Mouse (Mus musculus) heart, adult 8-10 months (tissue): ENCODE measurements at regions not wholly inside any gene's neighbourhood (a gene's known extent, or its start where the extent isn't known, plus 50 kb on each side); places are given as distances from the start of the nearest gene placed in this dataset.

ENCODE experiments used
- DNase-seq: peaks from one replicate; pipeline ENCODE4 v3.0.0; 2022; ENCODE audit warnings: low spot score

DNA sequence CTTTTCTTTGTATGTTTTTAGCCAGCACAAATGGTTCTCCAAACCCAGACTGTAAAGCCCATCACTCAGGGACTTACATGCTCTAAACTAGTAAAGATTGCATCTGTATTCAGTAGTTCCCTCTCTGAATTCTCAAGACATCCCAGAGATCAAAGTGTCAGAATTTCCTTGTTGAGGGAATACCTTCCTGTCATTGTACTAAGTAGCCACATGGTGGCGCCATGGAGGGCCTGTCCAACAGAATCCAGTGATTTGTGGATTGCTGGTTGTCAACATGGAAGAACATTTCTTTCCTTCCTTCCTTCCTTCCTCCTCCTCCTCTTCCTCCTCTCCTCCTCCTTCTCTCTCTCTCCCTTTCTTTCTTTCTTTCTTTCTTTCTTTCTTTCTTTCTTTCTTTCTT lies 93.6 kb upstream of the Trpm1 start:
- no peak for DNase-seq

- DNase-seq, result no peak
Observed at GRCm38 (mm10) chr7:64058282-64058872, 95.3 kb upstream of the Trpm1 start.

DNA sequence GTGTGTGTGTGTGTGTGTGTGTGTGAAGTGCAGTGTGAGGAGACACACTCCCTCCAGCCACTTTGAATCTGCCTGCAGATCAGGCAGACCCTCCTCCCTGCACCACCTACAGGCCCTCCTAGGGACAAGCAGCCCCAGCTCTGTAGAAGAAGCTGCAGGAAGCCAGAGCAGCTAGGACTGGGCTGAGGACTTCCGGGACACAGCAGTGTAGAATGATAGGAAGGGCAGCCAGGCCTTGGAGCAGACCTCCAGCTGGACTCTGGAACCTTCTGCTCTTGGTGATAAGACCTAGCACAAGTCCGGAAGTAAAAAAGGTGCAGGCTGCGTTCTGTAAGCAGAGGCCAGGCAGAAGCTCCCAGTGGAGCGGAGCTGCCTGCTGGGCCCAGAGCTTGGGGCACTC lies 95.8 kb upstream of the Trpm1 start:
- DNase-seq, result no peak

GRCm38 (mm10) chr7:64056498-64056897 lies 97.1 kb upstream of the Trpm1 start:
- DNase-seq, result no peak

GRCm38 (mm10) chr7:64054996-64055395 lies 98.6 kb upstream of the Trpm1 start:
- no peak for DNase-seq

GRCm38 (mm10) chr7:64053766-64054165 lies 99.9 kb upstream of the Trpm1 start:
- DNase-seq, result no peak

- no peak for DNase-seq
Observed at GRCm38 (mm10) chr7:64052400-64052799, 101.2 kb upstream of the Trpm1 start.

GRCm38 (mm10) chr7:64050826-64051401 lies 102.7 kb upstream of the Trpm1 start:
- no peak for DNase-seq

DNA sequence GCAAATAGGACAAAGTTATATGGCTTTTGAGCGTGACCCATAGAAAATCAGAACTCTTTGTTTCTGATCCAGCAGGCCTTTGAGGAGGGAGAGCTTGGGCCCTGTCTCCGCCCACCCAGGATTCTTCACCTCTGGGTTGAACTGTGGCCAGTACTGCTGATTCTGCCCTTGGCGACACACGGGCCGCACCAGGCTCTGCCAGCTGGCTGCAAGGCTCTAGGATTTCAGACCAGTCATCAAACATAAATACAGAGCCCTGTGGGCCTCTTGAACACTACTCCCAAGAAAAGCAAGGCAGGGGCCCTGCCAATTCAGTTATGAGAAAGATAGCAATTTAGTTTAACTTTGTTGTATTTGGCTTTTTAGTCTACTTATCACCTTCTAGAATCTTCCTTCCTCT lies 103.4 kb upstream of the Trpm1 start:
- DNase-seq, result peak; percentile 57

DNA sequence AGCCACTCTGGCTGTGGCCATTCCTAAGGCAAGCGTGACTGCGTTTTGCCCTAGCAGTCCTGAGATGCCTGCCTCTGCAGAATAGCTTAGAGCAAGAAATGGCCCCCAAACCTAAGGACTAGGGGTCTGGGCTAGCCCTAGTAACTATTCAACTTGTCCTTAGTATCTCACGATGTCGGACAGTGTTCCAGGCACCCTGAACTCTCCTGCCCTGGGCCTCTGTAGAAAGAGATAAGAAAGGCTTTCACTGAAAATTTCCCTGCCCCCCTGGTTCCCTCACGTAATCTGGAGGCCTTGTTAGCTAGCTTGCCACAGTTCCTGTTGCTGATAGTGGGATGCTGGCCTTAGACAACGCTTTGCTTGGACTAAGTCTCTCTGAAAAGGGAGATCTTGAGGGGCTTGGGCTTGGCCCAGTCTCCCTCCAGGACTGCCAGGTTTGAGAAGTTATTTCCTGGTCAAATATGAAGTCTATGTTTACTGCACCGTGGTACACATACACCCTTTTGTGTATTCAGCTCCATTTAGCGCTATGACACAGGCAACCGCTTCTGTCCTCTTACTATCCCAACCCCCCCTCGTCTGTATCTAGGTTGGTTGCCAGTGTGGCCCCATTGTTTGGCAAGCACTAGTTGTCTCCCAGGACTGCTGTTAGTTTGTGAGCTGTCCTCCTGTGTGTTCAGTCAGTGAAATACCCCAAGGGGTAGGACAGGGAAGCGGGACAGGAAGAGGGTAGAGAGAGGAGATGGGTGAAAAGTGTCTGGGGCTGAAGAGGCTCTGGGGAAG lies 104.3 kb upstream of the Trpm1 start:
- no peak for DNase-seq

DNA sequence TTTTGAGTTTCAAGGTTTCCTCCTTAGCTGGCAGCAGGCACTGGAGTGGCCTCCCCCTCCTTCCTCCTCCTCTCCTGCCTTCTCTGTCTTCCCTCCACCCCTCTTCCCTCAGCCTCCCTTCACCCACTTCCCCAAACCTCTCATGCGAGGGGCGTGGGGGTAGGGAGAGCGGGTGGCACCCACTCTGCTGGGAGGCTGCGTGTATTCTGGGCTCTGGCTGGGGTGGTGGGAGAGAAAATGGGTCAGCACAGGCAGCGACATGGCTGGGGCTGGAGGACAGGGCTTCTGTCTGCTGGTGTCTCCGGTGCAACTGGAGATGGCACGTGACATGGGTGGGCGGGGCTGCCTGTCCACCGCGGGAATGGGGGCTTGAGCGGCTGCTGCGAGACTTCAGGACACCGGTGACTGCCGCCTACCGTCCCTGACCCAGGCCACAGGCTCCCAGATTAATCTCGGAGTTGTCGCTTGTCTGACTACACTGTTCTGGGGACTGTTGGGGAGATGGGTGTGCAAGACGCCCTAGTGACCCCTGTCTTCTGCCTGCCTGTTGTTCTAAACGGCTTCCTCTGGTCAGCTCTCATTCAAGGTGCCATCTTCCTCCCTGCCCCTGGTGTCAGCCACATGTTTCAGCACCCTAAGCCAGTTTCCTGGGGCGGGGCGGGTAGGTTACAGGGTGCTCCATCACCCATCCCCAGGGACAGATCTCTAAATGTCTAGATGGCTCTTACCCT lies 105.0 kb upstream of the Trpm1 start:
- DNase-seq, result no peak

DNA sequence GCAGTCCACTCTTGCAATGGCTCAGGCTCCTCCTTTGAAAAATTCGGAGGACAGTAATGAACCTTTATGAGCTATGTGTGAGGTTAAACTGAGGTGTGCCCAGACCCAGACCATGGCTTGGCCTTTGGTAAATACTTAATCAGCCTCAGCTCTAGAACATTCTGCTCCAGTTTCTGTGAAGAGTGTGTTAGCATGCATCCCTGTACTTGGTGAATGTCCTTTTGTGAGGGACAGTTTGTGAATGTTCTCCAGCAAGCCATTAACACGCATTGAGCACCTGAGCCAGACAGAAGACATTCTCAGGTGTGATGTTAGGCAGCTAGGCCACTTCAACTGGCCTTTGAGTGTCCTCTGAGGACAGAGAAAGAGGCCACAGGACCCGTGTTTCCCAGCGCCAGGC lies 105.8 kb upstream of the Trpm1 start:
- DNase-seq, result no peak

DNA sequence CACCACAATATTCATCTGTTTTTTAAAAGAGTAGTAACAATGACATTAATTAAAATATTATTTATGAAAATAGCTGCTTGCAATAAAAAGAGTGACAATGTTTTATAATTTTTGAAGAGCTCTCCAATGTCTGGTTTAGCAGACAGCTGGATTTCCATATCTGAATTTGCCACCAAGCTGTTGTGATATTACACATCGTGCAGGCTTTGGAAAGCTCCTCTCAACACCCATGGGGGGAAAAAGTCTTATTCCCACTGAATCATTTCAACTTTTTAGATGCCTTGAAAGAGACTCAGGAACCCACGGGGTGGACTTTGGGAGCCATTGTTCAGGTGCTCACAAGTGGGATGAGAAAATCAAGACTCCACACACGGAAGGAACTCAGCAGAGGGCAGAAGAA lies 106.6 kb upstream of the Klf13 start:
- DNase-seq, result no peak

DNA sequence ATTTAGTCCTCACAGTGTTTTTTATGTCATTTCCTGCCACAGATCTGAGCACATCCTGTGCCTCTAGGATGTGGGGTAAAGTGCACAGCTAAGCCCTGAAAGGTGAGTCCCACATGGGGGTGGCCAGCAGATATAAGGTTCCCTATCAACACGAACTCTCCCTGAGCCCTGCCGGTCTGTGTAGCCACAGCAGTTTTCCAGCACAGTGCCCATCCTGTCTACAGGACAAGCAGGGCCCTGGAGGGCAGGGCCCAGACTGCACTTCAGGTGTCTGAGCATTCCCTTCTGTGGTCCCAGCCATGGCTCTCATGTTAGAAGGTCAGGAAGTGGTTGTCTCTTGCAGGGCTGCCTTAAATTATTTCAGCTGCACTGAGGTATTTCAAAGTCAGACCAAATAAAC lies 104.3 kb upstream of the Klf13 start:
- DNase-seq, result no peak

DNA sequence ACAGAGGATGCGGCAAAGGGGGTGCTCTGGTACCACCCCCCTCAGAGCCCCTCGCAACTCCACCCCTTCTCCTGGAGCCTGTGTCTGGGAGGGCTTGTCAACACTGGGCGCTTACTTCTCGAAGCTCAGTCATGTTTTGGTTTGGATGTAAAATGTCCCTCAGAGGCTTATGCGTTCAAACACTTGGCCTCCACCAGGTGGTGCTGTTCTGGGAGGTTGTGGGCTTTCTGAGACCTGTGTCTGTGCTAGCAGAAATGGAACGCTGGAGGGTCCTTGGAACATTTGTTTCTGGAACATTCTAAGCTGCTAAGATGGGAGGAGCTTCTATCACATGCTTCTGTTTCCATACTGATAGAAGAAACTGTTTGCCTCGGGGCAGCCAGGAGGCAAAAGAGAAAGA lies 102.6 kb upstream of the Klf13 start:
- DNase-seq, result no peak

DNA sequence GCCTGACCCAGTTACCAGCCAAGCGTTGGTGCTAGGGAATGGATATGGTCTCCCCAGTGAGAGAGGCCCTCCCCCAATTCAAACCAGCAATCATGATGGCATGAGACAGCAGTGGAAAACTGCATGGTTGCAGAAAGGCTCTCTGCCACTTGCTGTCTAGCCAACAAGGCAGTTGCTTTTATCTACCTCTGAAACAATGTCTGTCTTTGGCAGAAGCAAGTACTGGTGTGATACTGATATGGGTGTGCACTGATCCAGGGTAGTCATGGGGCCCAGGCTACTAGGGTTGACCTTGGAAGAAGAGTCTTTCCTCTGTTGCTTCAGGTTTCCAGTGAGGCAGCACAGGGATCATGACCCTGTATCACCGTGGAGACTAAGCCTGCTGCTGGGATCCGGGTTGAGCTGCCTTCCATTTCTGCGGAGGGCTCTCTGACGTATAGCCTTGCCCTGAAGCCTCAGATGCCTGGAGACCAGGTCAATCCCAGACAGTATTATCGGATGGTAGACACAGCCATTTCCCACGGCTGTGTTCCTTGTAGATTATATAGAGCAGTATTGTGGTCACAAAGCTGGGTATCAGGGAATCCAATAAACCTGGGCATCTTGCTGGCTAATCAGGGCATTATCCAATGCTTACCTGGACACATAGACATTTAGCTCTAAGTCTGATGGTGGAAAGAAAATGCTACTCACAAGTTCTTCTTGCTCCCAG lies 101.5 kb upstream of the Klf13 start:
- no peak for DNase-seq

DNA sequence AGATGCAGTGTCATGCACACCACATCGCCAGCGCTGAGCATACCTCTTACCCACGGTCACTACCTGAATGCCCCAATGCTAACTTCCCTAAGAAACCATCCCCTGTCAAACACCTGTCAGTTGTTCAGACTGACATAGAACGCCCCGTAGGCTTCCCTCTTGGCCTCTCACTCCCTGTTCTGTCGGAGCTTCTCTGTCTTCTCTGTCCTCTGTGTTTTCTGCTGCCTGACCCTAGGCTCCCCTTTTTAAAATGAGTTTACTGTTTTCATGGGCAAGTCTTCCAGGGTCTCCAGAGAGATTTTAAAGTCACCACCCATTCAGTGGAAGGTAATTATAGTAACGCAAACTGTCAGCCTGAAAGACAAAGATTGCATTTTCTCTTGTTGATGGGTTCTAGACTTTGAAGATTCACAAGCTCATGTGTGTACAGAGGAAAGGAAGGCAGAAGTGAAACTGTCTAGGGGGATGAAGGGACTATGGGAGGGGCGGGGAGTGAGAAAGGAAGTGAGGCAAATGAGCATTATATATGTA lies 99.1 kb upstream of the Klf13 start:
- DNase-seq, result no peak

GRCm38 (mm10) chr7:64036154-64036553 lies 97.4 kb upstream of the Klf13 start:
- DNase-seq, result no peak

- DNase-seq, result no peak
Observed at GRCm38 (mm10) chr7:64035025-64035606, 96.4 kb upstream of the Klf13 start.

GRCm38 (mm10) chr7:64034493-64034892 lies 95.8 kb upstream of the Klf13 start:
- no peak for DNase-seq

DNA sequence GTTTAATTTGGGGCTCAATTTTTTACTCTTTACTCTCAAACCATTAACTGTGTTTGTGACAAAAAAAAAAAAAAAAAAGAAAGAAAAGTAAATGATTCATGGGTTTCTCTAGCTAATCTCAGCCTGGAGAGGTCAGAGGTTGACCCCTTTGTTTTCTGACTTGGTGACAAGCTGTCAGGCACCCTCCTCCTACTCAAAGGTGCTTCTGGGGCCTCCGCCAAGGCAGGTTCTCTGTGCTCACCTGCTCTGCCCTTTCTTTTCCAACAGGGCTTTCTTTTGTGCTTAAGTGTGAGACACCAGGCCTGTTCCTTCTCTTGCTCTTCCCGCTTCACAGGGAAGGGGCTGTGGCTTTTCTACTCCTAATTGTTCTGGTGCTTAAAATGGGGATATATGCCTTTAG lies 94.7 kb upstream of the Klf13 start:
- DNase-seq, result no peak
